Mouse (Mus musculus) heart, adult 8-10 months (tissue): ENCODE measurements at regions not wholly inside any gene's neighbourhood (a gene's known extent, or its start where the extent isn't known, plus 50 kb on each side); places are given as distances from the start of the nearest gene placed in this dataset.

Experiments
- DNase-seq: peaks from one replicate; pipeline ENCODE4 v3.0.0; 2022; ENCODE audit warnings: low spot score

DNA sequence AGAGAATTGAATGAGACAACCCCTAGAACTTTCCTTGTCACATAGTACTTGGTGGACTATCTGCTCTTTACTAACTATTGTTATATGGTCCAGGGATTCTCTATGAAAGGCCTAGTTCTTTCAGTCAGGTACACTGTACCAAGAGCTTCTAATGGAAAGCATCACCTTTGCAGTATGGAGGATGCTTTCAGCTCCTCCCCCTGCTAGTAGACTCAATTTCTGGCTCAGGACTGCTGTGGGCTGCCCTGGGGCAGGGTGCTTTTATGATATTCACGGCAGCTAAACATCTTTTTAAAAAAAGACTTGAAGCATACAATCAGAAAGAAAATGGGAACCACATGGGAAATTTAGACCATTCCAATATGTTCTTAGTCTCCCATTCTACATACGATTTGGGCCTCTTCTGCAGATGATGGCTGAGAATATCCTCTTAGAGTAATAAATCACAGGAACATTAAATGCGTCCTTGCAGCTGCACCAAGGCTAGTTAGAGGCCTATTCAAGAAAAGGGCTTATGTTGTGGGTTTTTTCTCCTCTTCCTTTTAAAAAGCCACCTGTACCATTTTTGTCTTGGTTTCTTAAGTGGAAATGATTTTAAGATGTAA lies 61.7 kb upstream of the 6030498E09Rik start:
- no peak for DNase-seq

DNA sequence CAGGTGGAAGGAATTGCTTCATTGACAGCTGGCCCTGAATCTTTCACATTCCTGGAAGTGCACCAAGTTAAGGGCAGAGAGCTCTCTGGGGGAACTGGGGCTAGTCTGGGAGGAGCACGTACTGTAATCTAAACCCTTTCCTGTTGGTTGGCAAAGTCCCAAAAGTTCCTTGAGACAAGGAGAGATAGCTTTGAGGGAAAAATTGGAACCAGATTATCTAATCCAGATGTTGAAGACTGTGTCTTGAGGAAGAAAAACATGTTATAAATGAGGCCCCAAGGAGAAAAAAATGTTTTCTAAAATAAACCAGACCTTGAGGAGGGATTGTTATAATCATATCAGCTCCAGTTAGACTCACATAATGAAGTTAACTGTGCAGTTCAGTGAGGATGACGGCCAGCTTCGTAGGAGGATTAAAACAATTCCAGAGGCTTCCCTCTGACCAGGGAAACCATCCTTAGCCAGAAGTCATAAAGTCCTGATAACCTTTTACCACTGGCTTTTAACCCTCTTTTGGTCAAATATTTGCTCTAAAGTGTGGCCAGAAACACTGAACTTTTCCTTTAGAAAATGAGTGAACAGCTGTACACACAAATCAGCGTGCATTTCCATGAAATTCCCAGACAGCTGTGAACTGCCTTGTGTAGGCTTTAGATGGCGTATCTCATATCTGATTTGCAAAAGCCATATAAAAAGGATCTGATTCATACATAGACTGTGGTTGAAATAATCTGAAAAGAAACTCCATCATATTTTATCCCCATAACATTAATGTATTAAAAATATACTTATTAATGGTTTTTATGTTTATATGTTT lies 60.8 kb upstream of the 6030498E09Rik start:
- peak; percentile 68 for DNase-seq
